Mouse (Mus musculus) brown adipose tissue, adult 24 weeks (tissue): ENCODE measurements around the gene Rnd1. TPM values are rescaled to one million over a fixed set of nuclear protein-coding genes. Genes with fewer than 3 reads are reported as not detected.

Experiments
- H3K27ac ChIP-seq: fragments of 200-500 bp; replicated peaks from 2 replicates; pipeline ENCODE4 v1.5.1; 2012; ENCODE audit warnings: low read depth, mild to moderate bottlenecking, low read length
- H3K4me1 ChIP-seq: fragments of 200-500 bp; 2 replicates; pipeline ENCODE4 v1.6.1; 2012; ENCODE audit warnings: low read length, mixed read lengths; ENCODE audit not compliant: control insufficient read depth, insufficient read depth, insufficient read length
- H3K4me3 ChIP-seq: fragments of 200-500 bp; 2 replicates; pipeline ENCODE4 v1.5.1; 2012; ENCODE audit warnings: low read depth, mild to moderate bottlenecking, low read length, moderate library complexity; ENCODE audit not compliant: insufficient read depth
- polyA plus RNA-seq: library from polyadenylated mRNA; stranded (reverse); fragments of >200 nt; gene quantifications from 2 replicates; pipeline ENCODE4 v1.2.4, GENCODE M21; 2012; ENCODE audit not compliant: missing spikeins, insufficient read depth, insufficient read length

The Rnd1 gene
- polyA plus RNA-seq, 1 experiment = 1.7 TPM

DNA sequence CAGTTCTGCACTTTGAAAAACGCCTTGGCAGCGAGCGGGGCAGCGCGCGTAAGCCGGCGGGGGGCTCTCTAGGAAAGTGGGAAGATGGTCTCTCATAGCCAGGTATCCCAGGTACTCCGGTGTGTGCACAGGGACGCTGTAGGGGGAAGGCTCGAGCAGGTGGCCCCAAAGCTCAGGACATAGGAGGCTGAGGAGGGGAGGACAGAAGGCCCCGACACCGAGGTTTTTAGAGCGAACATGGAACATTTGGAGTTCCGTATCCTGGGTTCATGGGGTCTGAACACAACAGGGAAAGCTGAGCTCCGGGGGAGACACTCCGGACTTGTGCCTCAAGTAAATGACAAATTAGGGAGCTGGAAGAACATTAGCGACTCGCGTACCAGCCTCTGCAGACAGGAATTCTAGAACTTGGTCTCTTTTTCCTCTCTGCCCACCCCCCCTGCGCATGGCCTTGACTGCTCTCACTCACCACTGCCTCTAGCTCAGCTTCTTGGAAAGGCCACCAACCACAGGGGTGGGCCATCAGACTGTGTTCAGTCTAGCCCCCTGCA lies 41.9 kb downstream of the Rnd1 start:
- Histone ChIP-seq H3K4me3 (peak overlapping the region; percentile 35), H3K27ac (no peak overlapping the region), H3K4me1 (no peaks in the 10 kb centered on the region)

DNA sequence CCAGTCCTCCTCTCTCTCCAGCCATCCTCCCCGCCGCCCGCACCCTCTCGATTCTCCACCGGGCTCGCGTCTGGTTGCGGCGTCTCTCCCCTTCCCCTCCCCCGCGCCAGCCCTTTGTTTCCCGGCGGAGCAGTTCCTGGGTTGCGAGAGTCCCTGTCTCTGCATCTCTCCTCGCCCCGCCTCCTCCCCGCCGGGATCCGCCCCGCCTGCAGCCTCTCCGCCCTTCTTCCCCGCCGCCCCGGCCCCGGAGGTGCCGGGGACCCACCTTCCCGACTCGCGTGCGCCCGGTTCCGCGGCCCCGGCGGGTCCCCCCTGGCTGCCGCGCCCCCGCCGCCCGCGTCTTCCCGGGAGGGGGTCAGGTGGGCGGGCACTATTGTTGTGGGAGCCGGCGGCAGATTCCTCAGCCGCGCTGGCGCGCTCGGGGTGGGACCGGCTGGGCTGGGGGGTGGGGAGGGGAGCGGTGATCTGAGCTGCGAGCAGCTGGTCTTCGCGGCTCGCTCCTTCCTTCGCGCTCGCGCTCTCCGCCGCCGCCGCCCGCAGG lies 42.6 kb downstream of the Rnd1 start:
- peak overlapping the region; percentile 49 for H3K4me3 ChIP-seq
- H3K27ac ChIP-seq = no peak overlapping the region
- H3K4me1 ChIP-seq = no peaks in the 10 kb centered on the region

DNA sequence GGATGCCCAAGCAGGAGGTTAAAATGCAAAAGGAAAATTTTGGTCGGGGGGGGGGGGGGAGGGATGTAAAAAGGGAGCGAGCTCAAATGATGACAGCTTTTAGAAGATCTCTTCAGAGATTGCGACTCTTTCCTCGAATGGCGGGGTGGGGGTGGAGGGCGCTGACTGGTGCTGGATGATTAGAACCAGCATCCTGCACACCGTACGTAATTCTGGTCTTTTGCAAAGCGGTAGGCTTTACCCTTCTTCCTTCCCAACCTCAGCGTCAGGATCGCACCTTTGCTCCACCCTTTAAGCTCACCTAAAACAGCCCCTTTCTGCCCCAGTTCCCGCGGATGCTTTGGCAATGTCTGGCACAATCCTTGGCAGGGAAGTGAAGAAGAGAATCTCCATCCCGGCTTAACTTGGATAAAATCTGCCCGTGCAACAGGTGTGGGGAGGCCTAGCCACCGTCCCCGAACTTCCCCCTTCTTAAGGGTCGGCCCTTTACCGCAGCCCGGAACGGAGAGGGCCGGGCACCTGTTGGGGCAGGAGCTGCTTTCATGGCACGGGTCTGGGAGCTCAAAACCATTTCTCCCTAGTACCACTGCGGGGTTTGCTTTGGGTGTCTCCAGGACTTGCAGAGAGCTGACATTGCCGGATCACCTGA lies 43.3 kb downstream of the Rnd1 start:
- Histone ChIP-seq H3K4me3 (peak overlapping the region; percentile 49), H3K27ac (no peak overlapping the region), H3K4me1 (no peaks in the 10 kb centered on the region)

DNA sequence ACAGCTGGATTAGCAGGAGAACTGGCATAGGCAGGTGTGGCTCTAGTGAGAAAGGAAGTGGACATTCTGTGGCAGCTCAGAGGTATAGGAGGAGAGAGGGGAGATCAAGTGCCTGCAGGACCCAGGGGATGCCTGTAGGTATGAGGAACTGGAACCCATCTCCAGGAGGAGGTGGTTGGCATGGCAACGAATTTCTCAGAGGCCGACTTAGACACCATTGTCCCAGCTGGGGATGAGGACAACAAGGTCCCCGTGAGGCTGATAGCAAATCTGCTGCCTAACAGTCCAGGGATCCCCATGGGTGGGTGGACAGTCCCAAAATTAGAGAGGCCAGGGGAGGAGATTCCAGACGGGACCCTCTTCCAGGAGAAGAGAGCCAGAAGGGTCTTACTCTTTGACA lies 44.3 kb downstream of the Rnd1 start:
- H3K27ac ChIP-seq = no peak overlapping the region
- H3K4me3 ChIP-seq = peak overlapping the region; percentile 31; the same call in 1 of the 2 replicates
- no peaks in the 10 kb centered on the region for H3K4me1 ChIP-seq

DNA sequence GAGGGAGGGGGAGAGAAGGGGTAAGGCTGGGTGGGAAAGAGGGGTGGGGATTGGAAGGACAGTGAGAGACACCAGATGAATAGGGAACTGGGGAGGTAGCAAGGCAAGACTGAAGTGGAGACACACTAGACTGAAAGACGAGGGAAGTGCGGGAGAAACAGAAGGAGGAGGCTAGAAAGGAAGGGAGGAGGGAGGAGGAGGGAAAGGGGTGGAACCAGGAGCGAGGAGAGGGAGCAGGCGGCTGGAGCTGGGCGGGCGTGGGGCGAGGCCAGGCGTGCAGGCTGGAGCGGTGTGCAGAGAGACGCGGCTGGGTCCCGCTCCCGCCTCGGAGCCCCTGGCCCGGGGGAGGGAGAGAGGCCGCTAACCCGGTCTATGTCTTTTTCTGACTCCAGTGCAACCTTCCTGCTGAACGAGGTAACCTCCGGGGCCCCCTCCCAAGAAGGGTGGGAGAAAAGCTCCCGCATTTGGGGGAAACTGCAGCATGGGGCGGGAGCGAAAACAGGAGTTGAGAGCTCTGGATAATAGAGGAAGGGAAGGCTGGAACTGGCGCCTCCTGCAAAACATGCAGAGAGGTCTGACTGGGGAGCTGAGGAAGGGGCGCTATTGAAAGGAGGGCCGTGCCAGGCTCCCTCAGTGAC lies 45.0 kb downstream of the Rnd1 start:
- no peak overlapping the region for H3K27ac ChIP-seq
- H3K4me3 ChIP-seq = peak overlapping the region; percentile 31; the same call in 1 of the 2 replicates
- H3K4me1 ChIP-seq = no peaks in the 10 kb centered on the region

DNA sequence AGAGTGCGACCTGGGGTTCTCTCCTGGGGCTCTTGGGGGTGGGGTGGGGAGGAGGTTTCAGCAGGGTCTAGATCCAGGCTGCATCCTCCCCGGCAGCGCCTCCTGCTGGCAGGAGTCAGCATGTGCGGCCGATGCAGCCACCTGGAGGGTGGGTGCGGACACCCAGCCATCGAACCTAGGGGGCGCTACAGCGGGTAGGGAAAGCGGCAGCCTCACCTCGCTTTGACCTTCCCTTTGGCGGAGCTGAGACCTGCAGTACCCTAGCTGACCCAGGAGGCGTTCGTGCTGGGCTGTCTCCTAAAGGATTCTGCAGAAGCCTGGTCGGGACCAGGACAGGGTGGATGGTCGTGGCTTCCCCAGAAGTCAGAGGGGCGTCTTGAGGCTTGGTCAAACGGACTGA lies 45.8 kb downstream of the Rnd1 start:
- Histone ChIP-seq H3K4me3 (no peak overlapping the region), H3K27ac (no peak overlapping the region), H3K4me1 (no peaks in the 10 kb centered on the region)

DNA sequence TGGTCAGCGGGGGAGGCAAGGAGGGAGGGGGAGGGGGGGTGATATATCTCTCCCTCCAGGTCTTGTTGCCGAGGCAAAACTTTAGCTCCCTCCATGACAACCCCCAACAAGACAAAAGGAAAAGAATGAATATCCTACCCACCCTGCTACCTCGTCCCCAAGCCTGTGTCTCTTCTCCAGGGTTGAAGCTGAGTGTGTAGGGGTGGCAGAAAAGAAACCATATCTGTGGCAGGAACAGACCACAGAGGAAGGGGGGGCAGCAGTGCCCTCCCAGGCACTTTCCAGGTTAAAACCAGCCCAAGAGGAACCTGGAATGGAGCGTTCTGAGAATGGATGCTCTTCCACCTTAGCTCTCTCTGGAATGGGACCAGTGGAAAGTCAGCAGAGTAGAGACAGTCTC lies 46.7 kb downstream of the Rnd1 start, which contains the start of gene Cacnb3:
Cacnb3 (plus strand) TSS at position 301 of the 400 bp plus-strand sequence.
- no peak within 1 kb of the TSS for H3K4me3 ChIP-seq
- no peak within 1 kb of the TSS for H3K27ac ChIP-seq
- H3K4me1 ChIP-seq = no peaks in the 10 kb centered on the region

DNA sequence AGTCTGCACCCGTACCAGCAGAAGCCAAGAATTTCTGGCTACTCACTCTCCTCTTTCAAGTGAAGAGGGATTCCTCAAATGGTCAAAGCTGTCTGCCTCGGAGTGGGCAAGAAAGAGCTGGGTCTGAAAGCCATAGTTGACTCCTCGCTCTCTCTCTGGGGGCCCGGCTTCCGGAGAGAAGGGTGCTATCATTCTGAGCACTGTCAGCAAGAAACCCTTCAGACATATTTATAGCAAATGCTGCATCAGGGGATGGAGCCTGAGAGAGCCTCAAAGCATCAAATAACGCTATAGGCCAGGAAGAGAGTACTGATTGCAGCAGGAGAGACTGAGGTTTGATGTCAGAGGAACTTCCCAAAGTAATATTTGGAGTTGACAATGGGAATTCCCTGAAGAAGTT lies 47.8 kb downstream of the Rnd1 start:
- no peaks in the 10 kb centered on the region for H3K4me1 ChIP-seq
- H3K27ac ChIP-seq = no peak overlapping the region
- H3K4me3 ChIP-seq = no peak overlapping the region

DNA sequence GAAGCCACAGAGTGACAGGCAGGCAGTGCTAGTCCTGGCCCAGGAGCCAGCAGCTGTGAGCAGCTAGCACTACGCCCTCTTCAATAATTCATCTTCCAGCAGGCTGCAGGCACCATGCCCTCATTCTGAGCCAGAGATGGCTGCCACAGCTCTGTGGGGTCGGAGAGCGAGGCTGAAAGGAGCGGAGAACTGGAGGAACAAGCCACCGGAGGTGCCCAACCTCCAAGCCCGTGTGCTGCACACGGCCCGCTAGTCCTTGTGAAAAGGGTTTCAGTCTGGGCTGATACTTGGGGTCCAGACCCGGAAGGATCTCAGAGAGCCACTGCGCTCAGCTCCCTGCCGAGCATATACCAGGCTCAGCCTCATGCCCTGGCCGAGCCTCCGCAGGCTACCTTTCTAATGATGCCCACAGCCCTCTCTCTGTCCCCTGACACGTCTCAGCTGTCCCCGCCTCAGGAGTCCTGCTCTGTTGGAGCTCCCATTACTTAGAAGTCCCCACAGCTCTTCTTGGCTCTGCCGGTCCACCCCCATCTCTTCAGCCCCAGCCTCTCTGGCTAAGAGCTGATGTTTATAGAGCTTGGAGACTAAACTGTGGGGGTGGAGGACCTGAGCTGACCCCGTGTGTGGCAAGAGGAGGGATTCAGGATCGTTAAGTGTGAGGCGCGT lies 48.5 kb downstream of the Rnd1 start:
- H3K27ac ChIP-seq = no peak overlapping the region
- H3K4me1 ChIP-seq = no peaks in the 10 kb centered on the region
- H3K4me3 ChIP-seq = no peak overlapping the region

DNA sequence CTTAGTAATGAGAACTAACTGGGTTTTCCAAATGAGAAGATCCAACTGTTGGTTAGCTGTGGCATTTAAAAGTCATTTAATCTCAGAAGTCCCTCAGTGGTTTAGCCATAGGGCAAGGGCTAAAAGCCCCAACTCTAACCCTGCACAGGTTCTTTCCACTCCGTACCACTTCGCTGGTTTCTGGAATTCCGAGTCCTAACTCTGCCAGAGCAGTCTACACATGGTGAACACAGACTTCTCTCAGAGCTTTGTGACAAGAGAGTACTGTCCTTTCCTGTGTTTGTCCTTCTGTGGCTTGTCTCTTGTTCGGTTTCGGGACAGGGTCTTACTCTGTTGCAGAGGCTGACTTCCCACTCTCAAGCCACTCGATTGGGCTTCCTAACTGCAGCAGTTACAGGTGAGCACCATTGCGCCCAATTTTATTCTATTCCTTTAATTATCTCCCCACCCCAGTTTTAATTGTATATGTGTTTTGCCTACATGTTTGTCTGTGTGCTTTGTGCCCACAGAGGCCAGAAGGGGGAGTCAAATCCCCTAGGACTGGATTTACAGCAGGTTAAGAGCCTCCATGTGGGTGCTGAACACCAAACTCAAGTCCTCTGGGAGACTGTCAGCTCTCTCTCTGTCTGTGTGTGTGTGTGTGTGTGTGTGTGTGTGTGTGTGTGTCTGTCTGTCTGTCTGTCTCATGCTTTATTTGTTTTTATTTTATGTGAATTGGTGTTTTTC lies 50.6 kb downstream of the Rnd1 start:
- Histone ChIP-seq H3K4me3 (no peak overlapping the region), H3K27ac (no peak overlapping the region), H3K4me1 (no peaks in the 10 kb centered on the region)

DNA sequence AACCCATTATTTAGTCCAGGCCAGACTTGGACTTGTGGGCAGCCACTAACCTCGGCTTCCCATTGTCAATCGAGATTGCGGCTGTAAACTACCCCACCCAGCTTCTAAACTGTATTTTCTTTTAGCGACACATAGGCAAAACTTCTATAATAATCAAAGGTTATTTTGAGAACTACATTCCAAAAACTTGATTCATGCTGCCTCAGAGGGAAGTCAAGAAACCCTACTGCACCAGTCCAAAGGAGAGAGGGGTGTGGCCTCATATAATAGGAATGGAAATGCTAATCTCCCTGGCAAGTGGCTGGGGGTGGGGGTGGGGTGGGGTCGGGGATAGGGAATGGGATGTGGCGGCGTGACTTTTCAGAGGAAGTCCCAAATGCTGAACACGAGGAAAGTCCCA lies 51.2 kb downstream of the Rnd1 start:
- no peaks in the 10 kb centered on the region for H3K4me1 ChIP-seq
- no peak overlapping the region for H3K4me3 ChIP-seq
- H3K27ac ChIP-seq = no peak overlapping the region

DNA sequence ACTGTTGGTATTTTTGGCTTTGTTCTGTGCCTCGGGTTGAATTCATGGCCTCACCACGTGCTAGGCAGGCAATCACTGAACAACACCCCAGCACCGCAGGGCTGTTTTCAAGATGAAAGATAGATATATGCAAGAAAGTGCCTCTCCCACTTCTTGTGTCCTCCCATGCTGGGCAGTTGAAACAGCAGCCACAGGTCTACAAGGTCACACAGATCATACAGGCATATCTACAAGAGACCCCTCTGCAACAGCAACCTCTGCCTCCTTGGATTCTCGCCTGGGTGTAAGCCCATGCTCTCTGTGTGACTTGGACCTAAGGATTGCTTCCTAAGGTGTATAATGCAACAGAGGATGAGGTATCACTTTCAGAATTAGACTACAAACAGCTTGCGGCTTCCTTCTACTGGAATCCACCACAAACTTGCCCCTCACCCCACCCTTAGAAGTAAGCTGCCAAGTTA lies 53.9 kb downstream of the Rnd1 start:
- no peak overlapping the region for H3K27ac ChIP-seq
- no peak overlapping the region for H3K4me3 ChIP-seq
- no peaks in the 10 kb centered on the region for H3K4me1 ChIP-seq

DNA sequence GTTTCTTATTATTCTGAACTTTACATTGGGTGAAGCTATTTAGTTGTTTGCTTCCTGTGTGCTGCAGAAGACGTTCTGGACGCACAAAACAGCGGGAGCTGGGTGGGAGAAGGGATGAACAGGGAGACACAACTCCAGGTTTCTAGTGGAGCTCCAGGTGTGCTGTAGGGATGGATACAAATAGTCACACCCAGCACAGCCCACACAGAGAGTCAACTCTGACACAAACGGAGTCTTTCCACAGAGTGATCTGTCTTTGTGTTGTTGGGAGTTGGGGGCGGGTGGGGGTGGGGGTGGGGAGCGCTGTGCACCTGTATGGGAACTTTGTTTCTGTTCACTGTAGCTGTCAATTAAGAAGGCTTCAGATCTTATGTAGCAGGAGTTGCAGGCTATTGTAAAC lies 54.5 kb downstream of the Rnd1 start:
- H3K4me3 ChIP-seq = no peak overlapping the region
- no peaks in the 10 kb centered on the region for H3K4me1 ChIP-seq
- no peak overlapping the region for H3K27ac ChIP-seq

DNA sequence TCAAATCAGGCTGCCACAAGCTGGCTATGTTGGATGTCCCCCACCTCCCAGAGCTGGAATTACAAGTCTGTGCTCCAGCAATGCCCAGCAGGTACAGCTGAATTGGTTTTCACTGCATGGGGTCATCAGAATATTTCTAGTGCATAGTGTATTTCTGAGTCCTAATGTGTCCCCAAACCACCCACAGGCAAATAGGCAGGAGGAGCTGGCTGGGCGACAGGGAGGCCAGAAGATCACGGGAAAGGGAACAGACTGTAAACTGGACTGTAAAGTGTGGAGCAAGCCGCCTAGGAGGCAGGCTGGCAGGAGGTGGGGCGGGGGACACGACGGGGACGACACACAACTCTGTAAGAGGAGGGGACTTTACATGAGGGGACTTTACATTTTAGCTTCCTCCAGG lies 55.1 kb downstream of the Rnd1 start:
- Histone ChIP-seq H3K4me1 (no peaks in the 10 kb centered on the region), H3K27ac (no peak overlapping the region), H3K4me3 (no peak overlapping the region)

DNA sequence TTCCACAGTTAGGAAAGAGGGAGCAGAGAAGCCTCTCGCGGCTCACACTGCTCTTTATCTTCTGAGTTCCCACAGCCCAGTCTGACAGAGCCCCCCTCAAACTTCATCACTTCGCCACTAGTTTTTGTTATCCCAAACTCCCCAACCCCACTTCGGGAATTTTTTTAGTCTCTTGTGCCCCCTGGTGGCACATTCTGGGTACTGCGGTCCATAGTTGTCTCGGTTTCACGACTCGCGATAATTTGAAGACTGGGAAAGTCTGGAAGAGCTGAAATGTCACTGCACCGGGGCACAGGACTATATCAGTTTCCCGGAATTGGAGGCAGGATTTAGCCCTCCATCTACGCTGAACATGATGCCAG lies 60.1 kb downstream of the Rnd1 start:
- Histone ChIP-seq H3K4me3 (no peak overlapping the region), H3K27ac (no peak overlapping the region), H3K4me1 (no peaks in the 10 kb centered on the region)
